Mouse (Mus musculus) embryonic facial prominence, embryonic 10.5 days (tissue): ENCODE measurements at regions not wholly inside any gene's neighbourhood (a gene's known extent, or its start where the extent isn't known, plus 50 kb on each side); places are given as distances from the start of the nearest gene placed in this dataset.

ENCODE experiments used
- DNase-seq: peaks from one replicate; pipeline ENCODE4 v3.0.0-alpha.2; 2017; ENCODE audit warnings: low spot score
- H3K27ac ChIP-seq: fragments of 300-500 bp; sonication (generic); replicated peaks from 2 replicates; pipeline ENCODE4 v1.5.1; 2016; ENCODE audit warnings: mild to moderate bottlenecking
- H3K27me3 ChIP-seq: fragments of 300-500 bp; sonication (generic); replicated peaks from 2 replicates; pipeline ENCODE4 v1.6.1; 2016; ENCODE audit warnings: low read depth, mild to moderate bottlenecking; ENCODE audit not compliant: poor library complexity, severe bottlenecking
- H3K36me3 ChIP-seq: fragments of 300-500 bp; sonication (generic); replicated peaks from 2 replicates; pipeline ENCODE4 v1.6.1; 2016; ENCODE audit warnings: mild to moderate bottlenecking, moderate library complexity
- H3K4me1 ChIP-seq: fragments of 300-500 bp; sonication (generic); 2 replicates; pipeline ENCODE4 v1.6.1; 2016
- H3K4me3 ChIP-seq: fragments of 300-500 bp; sonication (generic); 2 replicates; pipeline ENCODE4 v1.5.1; 2016; ENCODE audit warnings: mild to moderate bottlenecking, moderate library complexity
- H3K9me3 ChIP-seq: fragments of 300-500 bp; sonication (generic); 2 replicates; pipeline ENCODE4 v1.6.1; 2016; ENCODE audit warnings: mild to moderate bottlenecking
- WGBS: fragments of 180-500 bp; shearing (Covaris S2); methylation state at CpG from one replicate; pipeline ENCODE4 v1.1.7; 2016; 5-methylcytosine and 5-hydroxymethylcytosine counted together

DNA sequence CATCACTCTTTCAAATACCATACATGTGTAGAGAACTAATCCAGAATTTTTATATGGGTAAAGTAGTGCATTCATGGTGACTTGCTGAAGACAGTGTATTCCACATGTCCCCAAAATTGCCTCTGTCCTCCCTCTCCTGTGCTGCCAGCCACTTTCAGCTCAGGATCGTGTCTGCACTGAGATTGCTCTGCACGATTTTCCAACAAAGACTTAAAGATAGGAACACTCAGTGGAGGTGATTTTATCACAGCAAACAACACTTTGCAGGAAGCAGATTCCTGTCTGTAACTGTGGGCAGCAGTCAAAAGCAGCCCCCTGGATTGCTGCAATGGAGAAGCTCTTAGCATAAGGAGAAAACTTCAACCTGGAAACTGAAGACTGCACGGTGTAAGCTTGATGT is 438.8 kb downstream of the Hs3st1 start:
- no peak overlapping the region for H3K4me3 ChIP-seq
- no peaks in the 10 kb centered on the region for H3K9me3 ChIP-seq
- no peak overlapping the region for H3K27ac ChIP-seq
- DNase-seq = no peak
- no peaks in the 10 kb centered on the region for H3K27me3 ChIP-seq
- no peaks in the 10 kb centered on the region for H3K4me1 ChIP-seq
- 77% methylated on average over 3 of the region's 3 CpGs for WGBS
- no peaks in the 10 kb centered on the region for H3K36me3 ChIP-seq

GRCm38 (mm10) chr5:39311211-39311610 is 434.6 kb upstream of the Clnk start:
- 87% methylated on average over 4 of the region's 4 CpGs for WGBS
- no peak overlapping the region for H3K27ac ChIP-seq

GRCm38 (mm10) chr5:39305794-39306193 is 429.2 kb upstream of the Clnk start:
- WGBS = 70% methylated on average over 2 of the region's 2 CpGs
- no peaks in the 10 kb centered on the region for H3K27me3 ChIP-seq
- no peaks in the 10 kb centered on the region for H3K4me1 ChIP-seq

More at GRCm38 (mm10) chr5:39311211-39311610, 434.6 kb upstream of the Clnk start:
- no peaks in the 10 kb centered on the region for H3K9me3 ChIP-seq
- H3K4me1 ChIP-seq = no peaks in the 10 kb centered on the region
- no peaks in the 10 kb centered on the region for H3K36me3 ChIP-seq
- no peaks in the 10 kb centered on the region for H3K27me3 ChIP-seq
- no peak for DNase-seq
- H3K4me3 ChIP-seq = no peak overlapping the region

GRCm38 (mm10) chr5:39292849-39293248 is 416.2 kb upstream of the Clnk start:
- Histone ChIP-seq H3K27me3 (no peaks in the 10 kb centered on the region), H3K4me3 (no peak overlapping the region), H3K9me3 (no peaks in the 10 kb centered on the region), H3K36me3 (no peaks in the 10 kb centered on the region), H3K27ac (no peak overlapping the region), H3K4me1 (peaks cover 4% of the 10 kb centered on the region; the same call in 1 of the 2 replicates)
- DNase-seq = no peak
- WGBS = 42% methylated on average over 2 of the region's 2 CpGs

More at GRCm38 (mm10) chr5:39305794-39306193, 429.2 kb upstream of the Clnk start:
- no peak for DNase-seq
- H3K4me3 ChIP-seq = no peak overlapping the region
- H3K27ac ChIP-seq = no peak overlapping the region
- H3K36me3 ChIP-seq = no peaks in the 10 kb centered on the region
- no peaks in the 10 kb centered on the region for H3K9me3 ChIP-seq

DNA sequence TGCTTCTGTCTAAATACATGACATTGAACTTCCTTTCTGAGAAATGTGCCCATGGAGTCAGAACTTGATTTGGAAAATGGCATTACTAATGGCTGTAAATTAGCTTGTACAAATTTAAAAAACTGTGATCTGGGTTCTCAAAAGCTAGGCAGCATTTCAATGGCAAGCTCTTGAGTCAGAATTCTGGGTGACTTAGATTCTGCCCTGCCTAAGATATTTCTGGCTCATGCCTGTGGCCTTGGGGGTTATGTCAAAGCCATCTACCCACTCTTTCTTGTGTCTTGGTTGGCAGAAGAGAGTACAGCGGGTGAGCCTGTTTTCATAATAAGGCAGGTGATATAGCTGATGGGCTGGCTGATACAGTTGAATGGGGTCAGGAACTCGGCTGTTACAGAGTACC is 404.4 kb upstream of the Clnk start:
- Histone ChIP-seq H3K4me3 (no peak overlapping the region), H3K27me3 (no peaks in the 10 kb centered on the region), H3K36me3 (no peaks in the 10 kb centered on the region), H3K27ac (no peak overlapping the region), H3K9me3 (no peaks in the 10 kb centered on the region), H3K4me1 (no peaks in the 10 kb centered on the region)
- no peak for DNase-seq
- 93% methylated on average over 2 of the region's 2 CpGs for WGBS

DNA sequence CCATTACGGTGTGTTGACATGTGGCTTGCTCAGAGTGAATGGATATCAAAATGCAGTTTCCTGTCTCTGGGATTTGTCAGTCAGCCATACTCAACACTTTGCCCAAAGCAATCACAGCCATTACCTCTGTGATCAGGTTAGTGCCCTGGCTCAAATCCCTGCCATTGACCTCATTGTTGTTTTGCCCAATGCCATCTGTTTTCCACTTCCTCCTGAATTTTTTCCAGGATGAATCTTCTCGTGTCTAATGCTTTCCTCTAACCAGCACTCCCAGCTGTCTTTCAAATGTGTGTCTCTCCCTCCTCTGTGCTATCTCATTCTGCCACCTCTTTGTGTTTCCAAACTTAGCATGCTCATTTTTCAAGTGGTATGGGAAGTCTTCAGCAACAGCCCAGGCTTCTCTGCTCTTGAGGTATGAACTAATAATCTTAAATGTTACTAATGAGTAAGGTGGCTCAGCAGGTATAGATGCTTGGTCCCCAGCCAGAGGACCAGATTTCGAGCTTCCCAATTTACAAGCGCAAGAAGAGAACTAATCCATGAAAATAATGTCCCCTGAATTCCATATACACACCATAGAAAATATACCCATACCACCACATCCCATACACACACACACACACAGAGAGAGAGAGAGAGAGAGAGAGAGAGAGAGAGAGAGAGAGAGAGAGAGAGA is 397.2 kb upstream of the Clnk start:
- Histone ChIP-seq H3K4me3 (no peak overlapping the region), H3K27ac (no peak overlapping the region), H3K36me3 (no peaks in the 10 kb centered on the region), H3K9me3 (no peaks in the 10 kb centered on the region), H3K27me3 (no peaks in the 10 kb centered on the region), H3K4me1 (no peaks in the 10 kb centered on the region)
- 74% methylated on average over 4 of the region's 4 CpGs for WGBS
- DNase-seq = no peak

GRCm38 (mm10) chr5:39267106-39267505 is 390.5 kb upstream of the Clnk start:
- Histone ChIP-seq H3K36me3 (no peaks in the 10 kb centered on the region), H3K9me3 (no peaks in the 10 kb centered on the region), H3K4me3 (no peak overlapping the region), H3K27me3 (no peaks in the 10 kb centered on the region), H3K27ac (no peak overlapping the region), H3K4me1 (no peaks in the 10 kb centered on the region)
- 94% methylated on average over 1 of the region's 1 CpGs for WGBS
- no peak for DNase-seq

DNA sequence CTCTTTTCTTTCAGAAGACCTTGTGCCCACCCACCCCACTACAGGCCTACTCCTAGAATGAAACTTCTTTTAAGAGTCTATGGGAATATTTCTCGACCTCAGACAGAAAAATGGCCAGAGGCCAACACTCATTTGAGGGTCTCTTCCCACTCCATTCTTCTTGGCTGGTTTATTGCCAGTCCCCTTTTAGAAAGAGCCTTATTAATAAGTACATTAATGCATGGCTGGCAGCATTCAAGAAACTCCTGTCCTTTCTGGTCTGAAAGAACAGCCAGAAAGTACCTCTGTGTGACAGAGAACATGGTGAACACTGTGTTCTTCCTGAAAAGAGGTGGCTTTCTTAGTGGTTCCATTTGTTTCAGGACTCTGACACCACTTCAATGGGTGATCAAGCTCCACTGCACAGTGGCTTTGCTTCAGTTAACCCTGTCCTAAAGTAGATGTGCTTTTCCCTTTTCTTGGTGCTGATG is 384.1 kb upstream of the Clnk start:
- H3K27me3 ChIP-seq = no peaks in the 10 kb centered on the region
- no peak overlapping the region for H3K4me3 ChIP-seq
- WGBS = 77% methylated on average over 1 of the region's 1 CpGs
- no peaks in the 10 kb centered on the region for H3K36me3 ChIP-seq
- no peaks in the 10 kb centered on the region for H3K9me3 ChIP-seq
- H3K27ac ChIP-seq = no peak overlapping the region
- H3K4me1 ChIP-seq = no peaks in the 10 kb centered on the region
- DNase-seq = no peak

DNA sequence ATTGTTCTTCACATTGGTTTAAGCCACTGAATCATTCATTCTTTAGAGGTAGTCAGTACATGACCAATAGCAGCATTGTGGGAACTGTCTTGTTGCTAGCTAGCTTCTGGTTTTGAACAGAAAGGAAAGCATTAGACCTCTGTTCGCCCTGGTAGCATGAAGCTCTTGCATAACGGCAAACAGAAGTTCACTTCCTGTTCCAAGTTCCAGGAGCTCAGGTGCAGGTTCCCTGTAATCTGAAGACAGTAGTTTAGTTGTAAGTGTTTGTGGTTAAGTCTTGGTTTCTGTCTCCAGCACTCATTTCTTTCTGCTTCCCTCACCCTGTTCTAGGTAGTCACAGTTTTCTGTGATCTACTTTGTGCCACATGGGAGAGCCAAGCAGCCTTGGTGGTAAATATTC is 381.1 kb upstream of the Clnk start:
- Histone ChIP-seq H3K27me3 (no peaks in the 10 kb centered on the region), H3K9me3 (no peaks in the 10 kb centered on the region), H3K27ac (no peak overlapping the region), H3K4me3 (no peak overlapping the region), H3K4me1 (no peaks in the 10 kb centered on the region), H3K36me3 (no peaks in the 10 kb centered on the region)
- 90% methylated on average over 2 of the region's 2 CpGs for WGBS
- DNase-seq = no peak

- no peak for DNase-seq
- Histone ChIP-seq H3K27ac (no peak overlapping the region), H3K4me3 (no peak overlapping the region), H3K9me3 (no peaks in the 10 kb centered on the region), H3K4me1 (no peaks in the 10 kb centered on the region), H3K27me3 (no peaks in the 10 kb centered on the region), H3K36me3 (no peaks in the 10 kb centered on the region)
- WGBS = 63% methylated on average over 3 of the region's 3 CpGs
Observed at GRCm38 (mm10) chr5:39252206-39252605, 375.6 kb upstream of the Clnk start.

DNA sequence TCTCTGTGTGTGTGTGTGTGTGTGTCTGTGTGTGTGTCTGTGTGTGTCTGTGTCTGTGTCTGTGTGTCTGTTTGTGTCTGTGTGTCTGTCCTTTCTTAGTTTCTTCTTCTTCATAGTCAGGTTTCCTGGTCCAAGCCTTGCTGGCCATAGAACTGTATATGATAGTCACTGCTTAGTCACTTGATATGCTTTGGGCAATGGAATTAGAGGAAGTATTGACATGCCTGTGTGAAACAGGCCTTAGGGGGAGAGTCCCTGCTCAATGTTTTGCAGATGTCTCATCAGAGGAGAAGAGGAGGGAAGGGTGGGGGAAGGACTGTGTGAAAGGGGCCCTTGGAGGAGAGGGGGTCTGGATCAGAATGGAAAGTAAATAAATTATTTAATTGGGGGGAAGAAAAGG is 374.4 kb upstream of the Clnk start:
- no peaks in the 10 kb centered on the region for H3K9me3 ChIP-seq
- no peak overlapping the region for H3K4me3 ChIP-seq
- H3K27me3 ChIP-seq = no peaks in the 10 kb centered on the region
- H3K4me1 ChIP-seq = no peaks in the 10 kb centered on the region
- no peak for DNase-seq
- H3K27ac ChIP-seq = no peak overlapping the region
- H3K36me3 ChIP-seq = no peaks in the 10 kb centered on the region

DNA sequence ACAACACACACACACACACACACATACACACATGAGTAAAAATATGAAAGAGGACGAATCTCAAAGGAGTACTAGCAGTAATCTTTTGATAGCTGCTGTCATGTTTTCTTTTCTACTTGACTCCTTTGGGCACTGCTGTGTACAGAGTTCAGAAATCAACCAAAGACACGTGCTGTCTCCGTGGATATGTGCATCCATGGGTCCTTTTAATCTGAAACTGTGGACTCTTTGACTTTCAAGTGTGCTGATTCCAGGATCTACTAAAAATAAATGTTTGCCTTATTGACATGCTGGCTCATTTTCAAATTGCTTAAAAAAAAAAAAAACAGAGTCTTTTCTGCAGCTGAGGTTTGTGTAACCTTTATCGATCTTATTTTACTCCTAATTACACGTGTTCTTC is 343.1 kb upstream of the Clnk start:
- no peaks in the 10 kb centered on the region for H3K9me3 ChIP-seq
- no peaks in the 10 kb centered on the region for H3K4me1 ChIP-seq
- no peak overlapping the region for H3K27ac ChIP-seq
- no peak for DNase-seq
- H3K4me3 ChIP-seq = no peak overlapping the region
- no peaks in the 10 kb centered on the region for H3K27me3 ChIP-seq
- no peaks in the 10 kb centered on the region for H3K36me3 ChIP-seq
- WGBS = 85% methylated on average over 5 of the region's 5 CpGs

DNA sequence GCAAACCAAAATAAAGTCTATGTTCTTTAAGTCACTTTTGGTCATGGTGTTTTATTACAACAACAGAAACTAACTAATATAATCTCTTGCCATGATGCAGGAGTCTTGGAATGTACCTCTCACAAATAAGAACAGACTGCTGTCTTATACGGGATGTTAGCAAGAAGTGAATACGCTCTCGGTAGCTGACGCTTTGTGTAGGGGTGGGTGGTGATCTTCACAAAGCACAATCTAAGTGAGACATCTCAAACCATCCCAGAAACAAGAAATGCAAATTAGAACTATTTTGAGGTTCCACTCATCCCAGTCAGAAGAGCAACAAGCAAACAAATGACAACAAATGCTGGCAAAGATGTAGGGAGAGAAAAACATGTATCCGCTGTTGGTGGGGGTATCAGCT is 339.7 kb upstream of the Clnk start:
- no peaks in the 10 kb centered on the region for H3K36me3 ChIP-seq
- no peak overlapping the region for H3K27ac ChIP-seq
- H3K27me3 ChIP-seq = no peaks in the 10 kb centered on the region
- H3K4me1 ChIP-seq = no peaks in the 10 kb centered on the region
- no peak for DNase-seq
- 93% methylated on average over 5 of the region's 5 CpGs for WGBS
- H3K4me3 ChIP-seq = no peak overlapping the region
- H3K9me3 ChIP-seq = no peaks in the 10 kb centered on the region
